Mouse (Mus musculus): Measurements from ENCODE around the gene Shkbp1.

Gene Shkbp1

GRCm38 (mm10) chr7:27311651-27312284 lies 44.1 kb downstream of the Shkbp1 start:
- no peak for DNase-seq (ENCODE audit: low spot score in 2 of 2)

GRCm38 (mm10) chr7:27310996-27311535 lies 44.8 kb downstream of the Shkbp1 start:
- no peak for DNase-seq (ENCODE audit: low spot score in 2 of 2)

- DNase-seq (ENCODE audit: low spot score in 2 of 2): peak in 1 of 2 experiments; percentile 12
Measured at GRCm38 (mm10) chr7:27310306-27310705, 45.5 kb downstream of the Shkbp1 start.

- no peak for DNase-seq (ENCODE audit: low spot score in 2 of 2)
Measured at GRCm38 (mm10) chr7:27309832-27310231, 46.0 kb downstream of the Shkbp1 start.

- DNase-seq (ENCODE audit: low spot score in 2 of 2): no peak
Measured at GRCm38 (mm10) chr7:27308821-27309549, 46.8 kb downstream of the Shkbp1 start.

GRCm38 (mm10) chr7:27307551-27307950 lies 48.3 kb downstream of the Shkbp1 start:
- DNase-seq (ENCODE audit: low spot score in 2 of 2): no peak

GRCm38 (mm10) chr7:27306161-27307160 lies 49.4 kb downstream of the Shkbp1 start:
- no peak for DNase-seq (ENCODE audit: low spot score in 2 of 2)

- no peak for DNase-seq (ENCODE audit: low spot score in 2 of 2)
Measured at GRCm38 (mm10) chr7:27305091-27305730, 50.6 kb downstream of the Shkbp1 start.

- DNase-seq (ENCODE audit: low spot score in 2 of 2): peak; percentile 72 to 74
Measured at GRCm38 (mm10) chr7:27302172-27302571, 53.6 kb downstream of the Shkbp1 start.

GRCm38 (mm10) chr7:27300801-27301200 lies 55.0 kb downstream of the Shkbp1 start:
- DNase-seq (ENCODE audit: low spot score in 2 of 2): no peak

GRCm38 (mm10) chr7:27300351-27300750 lies 55.5 kb downstream of the Shkbp1 start:
- no peak for DNase-seq (ENCODE audit: low spot score in 2 of 2)

- DNase-seq (ENCODE audit: low spot score in 2 of 2): no peak
Measured at GRCm38 (mm10) chr7:27298816-27299215, 57.0 kb downstream of the Shkbp1 start.

GRCm38 (mm10) chr7:27298033-27298610 lies 57.7 kb downstream of the Shkbp1 start:
- DNase-seq (ENCODE audit: low spot score in 2 of 2): no peak

- DNase-seq (ENCODE audit: low spot score in 2 of 2): no peak
Measured at GRCm38 (mm10) chr7:27296518-27296917, 59.3 kb downstream of the Shkbp1 start.

GRCm38 (mm10) chr7:27295956-27296355 lies 59.9 kb downstream of the Shkbp1 start:
- DNase-seq (ENCODE audit: low spot score in 2 of 2): no peak
